In genomic region chr2:38164326-38165035, GRCm38 (mm10) we compare ENCODE assay signal across 10 mouse cellular contexts.
A peak's percentile ranks its signal among the peaks of the same experiment; 100 is the strongest.
DNase-seq lines count a peak whose midpoint lies in the region; ATAC-seq and TF ChIP-seq lines count a peak whose summit lies in the region.
"Had no signal": no experiment of that assay in that cellular context is flagged by ENCODE, and none has a peak within 500 bp of the region (broad histone marks: within the 10 kb centered on the region; RNA-seq: fewer than 3 reads in every experiment).

No protein-coding gene starts in this region.

- H3K9me3 ChIP-seq in heart, embryonic 11.5 days (replicated peaks; ENCODE audit: control insufficient read depth, low read length): no peaks in the 10 kb centered on the region
- no peaks in the 10 kb centered on the region for H3K9me3 ChIP-seq in heart, embryonic 13.5 days
- no peaks in the 10 kb centered on the region for H3K9me3 ChIP-seq in liver, postnatal 0 days (ENCODE audit: low read length)
- H3K9me3 ChIP-seq: midbrain, embryonic 12.5 days had no signal

- H3K36me3 ChIP-seq in heart, embryonic 11.5 days (ENCODE audit: control insufficient read depth, insufficient read depth, low read length): no peaks in the 10 kb centered on the region
- H3K36me3 ChIP-seq in heart, embryonic 13.5 days: no peaks in the 10 kb centered on the region
- no peaks in the 10 kb centered on the region for H3K36me3 ChIP-seq in liver, postnatal 0 days (replicated peaks; ENCODE audit: insufficient read depth, low read length)
- H3K36me3 ChIP-seq: midbrain, embryonic 12.5 days had no signal

- peak; percentile 27 to 40 for DNase-seq in heart, adult 18-20 months
- peak; percentile 50 for DNase-seq in CD4-positive, CD25-positive, alpha-beta regulatory T cell, adult 2 months (ENCODE audit: low read depth, low spot score)
- peak; percentile 34 for DNase-seq in liver, postnatal 0 days
- DNase-seq in urinary bladder, postnatal 4 days (ENCODE audit: low spot score in 2 of 2): no peak
- no peak for DNase-seq in thymus, postnatal 4 days
- DNase-seq in left cerebral cortex, postnatal 4 days: no peak
- DNase-seq: cerebellum, postnatal 36 days had no signal

- no peak overlapping the region for H3K27ac ChIP-seq in heart, embryonic 11.5 days (ENCODE audit: low read depth, low read length)
- no peak overlapping the region for H3K27ac ChIP-seq in heart, embryonic 13.5 days (replicated peaks)
- H3K27ac ChIP-seq in liver, postnatal 0 days (ENCODE audit: low read depth): peak overlapping the region; percentile 45
- H3K27ac ChIP-seq: midbrain, embryonic 12.5 days had no signal

- H3K4me2 ChIP-seq in heart, embryonic 11.5 days: no peak overlapping the region
- peak overlapping the region; percentile 54 for H3K4me2 ChIP-seq in heart, embryonic 13.5 days
- peak overlapping the region; percentile 67 for H3K4me2 ChIP-seq in liver, postnatal 0 days (ENCODE audit: low read depth, low read length)
- H3K4me2 ChIP-seq: midbrain, embryonic 12.5 days had no signal

- ATAC-seq in heart, embryonic 11.5 days (replicated peaks; ENCODE audit: insufficient number of reproducible peaks, low FRiP score, low TSS enrichment): no peak
- no peak for ATAC-seq in heart, embryonic 13.5 days (ENCODE audit: extremely low read depth, insufficient number of reproducible peaks, low FRiP score, low TSS enrichment)
- peak; percentile 45; the same call in 1 of the 2 replicates for ATAC-seq in liver, postnatal 0 days

- no peaks in the 10 kb centered on the region for H3K27me3 ChIP-seq in heart, embryonic 11.5 days (ENCODE audit: control insufficient read depth, insufficient read depth, low read length)
- H3K27me3 ChIP-seq in heart, embryonic 13.5 days (replicated peaks): no peaks in the 10 kb centered on the region
- no peaks in the 10 kb centered on the region for H3K27me3 ChIP-seq in liver, postnatal 0 days (ENCODE audit: insufficient read depth, low read length)

- no peaks in the 10 kb centered on the region for H3K4me1 ChIP-seq in heart, embryonic 11.5 days (ENCODE audit: control insufficient read depth, insufficient read depth, low read length)
- H3K4me1 ChIP-seq in heart, embryonic 13.5 days: peaks cover 8% of the 10 kb centered on the region; the same call in 1 of the 2 replicates
- H3K4me1 ChIP-seq in liver, postnatal 0 days (ENCODE audit: insufficient read depth): peaks cover 10% of the 10 kb centered on the region

- intact Hi-C loops in left cerebral cortex, postnatal 4 days (cut with DNase I): no loop called here

- H3K9ac ChIP-seq in heart, embryonic 11.5 days (ENCODE audit: low read depth, low read length): no peak overlapping the region
- H3K9ac ChIP-seq in heart, embryonic 13.5 days: no peak overlapping the region
- peak overlapping the region; percentile 42; the same call in 1 of the 2 replicates for H3K9ac ChIP-seq in liver, postnatal 0 days (replicated peaks)
- H3K9ac ChIP-seq: midbrain, embryonic 12.5 days had no signal

- no peak overlapping the region for H3K4me3 ChIP-seq in heart, embryonic 11.5 days (ENCODE audit: low read depth, low read length)
- H3K4me3 ChIP-seq in heart, embryonic 13.5 days: peak overlapping the region; percentile 16
- peak overlapping the region; percentile 36 for H3K4me3 ChIP-seq in liver, postnatal 0 days (ENCODE audit: low read depth, low read length)
- H3K4me3 ChIP-seq: midbrain, embryonic 12.5 days had no signal

- WGBS in heart, embryonic 11.5 days (ENCODE audit: insufficient replicate concordance): 79% methylated on average over 5 of the region's 5 CpGs
- 59% methylated on average over 5 of the region's 5 CpGs for WGBS in heart, embryonic 13.5 days
- 33% methylated on average over 5 of the region's 5 CpGs for WGBS in liver, postnatal 0 days (ENCODE audit: insufficient replicate concordance)

- no peak for TF ChIP-seq EP300 in liver, postnatal 0 days (IDR thresholded peaks at IDR 0.05; ENCODE audit: low read depth)

- TF ChIP-seq CTCF in liver, postnatal 0 days (IDR thresholded peaks at IDR 0.05; ENCODE audit: low read depth): no peak

Comparison
In these comparisons a context has a peak if more than half of its experiments do, and no peak if none do; other contexts are left out.
1. DNase-seq: peak in heart, adult 18-20 months (2 of 2), CD4-positive, CD25-positive, alpha-beta regulatory T cell, adult 2 months (single experiment) and liver, postnatal 0 days (single experiment); none in urinary bladder, postnatal 4 days (0 of 2), thymus, postnatal 4 days (single experiment) and left cerebral cortex, postnatal 4 days (single experiment).